Mouse (Mus musculus) stomach, adult 2 months (tissue): Measurements from ENCODE around the gene Lamc2. TPM values are rescaled to one million over a fixed set of nuclear protein-coding genes. Genes with fewer than 3 reads are reported as not detected.

Experiments used
- polyA plus RNA-seq: library from polyadenylated mRNA; depleted of rRNA; stranded (reverse); fragments of >200 nt; gene quantifications from 2 replicates; pipeline ENCODE4 v1.2.3, GENCODE M21; 2012; rRNA removed

The Lamc2 gene
- 5.1 and 6.9 TPM in 2 replicates for polyA plus RNA-seq

DNA sequence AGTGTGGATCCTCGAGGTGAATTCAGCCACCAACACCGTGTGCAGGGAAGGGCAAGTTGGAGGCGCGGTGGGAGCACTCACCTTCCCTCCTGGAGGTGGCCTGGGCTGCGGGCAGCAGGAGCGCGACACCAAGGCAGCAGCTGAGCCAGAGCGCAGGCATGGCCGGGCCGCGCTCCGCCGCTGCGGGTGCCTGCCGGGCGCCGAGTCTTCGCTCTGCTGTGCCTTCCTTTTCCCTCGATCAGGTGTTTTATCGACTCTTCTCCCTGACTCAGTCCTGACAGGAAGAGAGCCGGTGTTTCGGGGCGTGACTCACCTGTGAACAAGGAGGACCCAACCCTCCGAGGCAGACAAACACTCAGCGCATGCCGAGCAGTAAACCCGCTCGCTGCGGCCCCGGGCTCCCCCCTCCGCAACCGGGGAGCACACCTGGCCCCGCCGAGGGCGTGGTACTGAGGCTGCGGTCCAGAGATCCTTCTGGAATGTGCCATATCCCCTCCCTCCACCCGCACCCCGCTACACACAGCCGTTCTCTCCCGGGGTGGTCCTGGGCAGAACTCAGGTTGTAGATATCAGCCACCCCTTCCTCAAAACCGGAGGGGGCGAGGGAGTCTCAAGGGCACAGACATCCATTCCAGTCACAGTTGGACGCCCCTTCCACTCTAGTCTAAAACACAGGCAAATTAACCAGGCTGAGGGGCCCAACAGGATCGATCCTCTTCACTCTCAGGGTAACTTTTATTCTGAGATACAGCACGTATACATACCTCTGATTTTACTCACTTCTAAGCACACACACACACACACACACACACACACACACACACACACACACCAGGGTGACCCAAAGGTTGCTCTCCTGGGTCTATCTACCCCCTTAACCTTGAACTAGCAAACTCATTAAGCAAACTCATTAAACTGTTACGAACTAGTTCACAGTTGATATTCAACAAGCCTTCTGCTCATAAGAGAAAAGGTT is at the start of gene Lamc2:
Gene Lamc2 (minus strand): TSS at position 620 of the 976 bp plus-strand sequence.

Other genes with a start within 250 kb of the Lamc2 start
- 0.34 and 0.54 TPM in 2 replicates for gene Nmnat2, start 231.5 kb downstream of the Lamc2 start, polyA plus RNA-seq
- 27.1 and 35.2 TPM in 2 replicates for gene Lamc1, start 146.3 kb upstream of the Lamc2 start, polyA plus RNA-seq
- gene Shcbp1l, start 238.7 kb upstream of the Lamc2 start, polyA plus RNA-seq, result not detected in 2 replicates